Comparison of ENCODE assay signal across 7 mouse cellular contexts in the genomic region with DNA sequence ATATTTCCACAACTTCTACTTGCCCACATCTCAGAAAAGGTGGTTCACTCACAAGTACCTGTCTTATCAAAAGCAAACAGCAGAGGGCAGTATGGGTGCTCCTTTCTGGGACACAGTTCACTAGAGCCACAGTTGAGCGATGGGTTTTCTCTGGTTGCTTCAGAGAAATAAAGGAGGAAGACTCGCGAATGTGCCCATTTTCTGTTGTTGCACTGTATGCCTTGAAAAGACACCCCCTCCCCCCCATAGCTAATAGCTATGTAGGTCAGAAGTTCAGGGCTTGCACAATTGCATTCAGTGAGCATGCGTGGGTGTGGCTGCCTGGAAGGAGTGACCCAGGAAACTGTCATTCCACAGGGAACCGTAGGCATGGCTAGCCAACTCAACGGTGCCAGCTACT. TPM values are rescaled to one million over a fixed set of nuclear protein-coding genes. Genes with fewer than 3 reads are reported as not detected.
A peak's percentile ranks its signal among the peaks of the same experiment; 100 is the strongest.
DNase-seq lines count a peak whose midpoint lies in the region; ATAC-seq lines count a peak whose summit lies in the region.

No protein-coding gene starts in this region.

- H3K36me3 ChIP-seq in intestine, embryonic 14.5 days (ENCODE audit: control insufficient read depth, insufficient read depth, low read length) = no peaks in the 10 kb centered on the region

- no peak overlapping the region for H3K9ac ChIP-seq in intestine, embryonic 14.5 days (ENCODE audit: low read length)

- ATAC-seq in intestine, embryonic 14.5 days (replicated peaks; ENCODE audit: low FRiP score, low TSS enrichment, low read depth) = no peak

- WGBS in intestine, embryonic 14.5 days = 23% methylated on average over 6 of the region's 6 CpGs

- DNase-seq in adrenal gland, adult 18-20 months (ENCODE audit: low spot score in 2 of 2) = peak; percentile 54 to 81
- peak; percentile 89 for DNase-seq in embryo, embryonic 11 days
- DNase-seq in gastrocnemius, postnatal 36 days = peak; percentile 35 to 63
- DNase-seq in intestine, embryonic 14.5 days (ENCODE audit: low spot score) = peak; percentile 79
- DNase-seq in left cerebral cortex, postnatal 10 days (ENCODE audit: extremely low spot score in 1 of 2, low spot score in 2 of 2) = peak; percentile 74 to 85
- peak; percentile 82 for DNase-seq in mesoderm, embryonic 11.5 days (ENCODE audit: low read depth, low spot score)
- peak; percentile 43 to 62 for DNase-seq in right cerebral cortex, postnatal 36 days (ENCODE audit: low spot score in 2 of 2)

- H3K9me3 ChIP-seq in intestine, embryonic 14.5 days (ENCODE audit: control insufficient read depth, low read length) = no peaks in the 10 kb centered on the region

- H3K4me3 ChIP-seq in intestine, embryonic 14.5 days (ENCODE audit: low read depth, low read length) = no peak overlapping the region

- H3K4me1 ChIP-seq in intestine, embryonic 14.5 days (replicated peaks; ENCODE audit: control insufficient read depth, insufficient read depth, low read length) = no peaks in the 10 kb centered on the region

- peak overlapping the region; percentile 31 for H3K4me2 ChIP-seq in intestine, embryonic 14.5 days (ENCODE audit: low read length)

- intact Hi-C loops in gastrocnemius, postnatal 36 days (cut with DNase I) = loop anchor here (5.0 kb wide), 2 partner anchors 68 to 208 kb away; no protein-coding TSS in a partner anchor
- intact Hi-C loops in left cerebral cortex, postnatal 10 days (cut with DNase I) = loop anchor here (5.0 to 10.0 kb wide), 3 partner anchors 60 to 208 kb away; a partner anchor contains a TSS

- H3K27ac ChIP-seq in intestine, embryonic 14.5 days (ENCODE audit: low read depth) = no peak overlapping the region

- H3K27me3 ChIP-seq in intestine, embryonic 14.5 days (replicated peaks; ENCODE audit: control insufficient read depth, insufficient read depth, low read length) = no peaks in the 10 kb centered on the region

RNA-seq across cellular contexts. Expression of a gene that starts 55.5 kb away (rescaled TPM):
- 10 to 100 TPM; 85.2 to 95.7 TPM for total RNA-seq in adrenal gland, adult 18-20 months (2021)
- 10 to 100 TPM; 15.7 to 15.9 TPM for total RNA-seq in gastrocnemius, postnatal 36 days (2021)
- polyA plus RNA-seq in intestine, embryonic 14.5 days (2014; fragmentation: Nextera tagmentation; extraction: Ambion mirVana) = 64.5 and 75.1 TPM in 2 replicates
- 10 to 100 TPM; 51.4 to 57.3 TPM for total RNA-seq in left cerebral cortex, postnatal 10 days (2021)
